Mouse (Mus musculus): ENCODE results near the gene Ndufa8.

Ndufa8 gene

DNA sequence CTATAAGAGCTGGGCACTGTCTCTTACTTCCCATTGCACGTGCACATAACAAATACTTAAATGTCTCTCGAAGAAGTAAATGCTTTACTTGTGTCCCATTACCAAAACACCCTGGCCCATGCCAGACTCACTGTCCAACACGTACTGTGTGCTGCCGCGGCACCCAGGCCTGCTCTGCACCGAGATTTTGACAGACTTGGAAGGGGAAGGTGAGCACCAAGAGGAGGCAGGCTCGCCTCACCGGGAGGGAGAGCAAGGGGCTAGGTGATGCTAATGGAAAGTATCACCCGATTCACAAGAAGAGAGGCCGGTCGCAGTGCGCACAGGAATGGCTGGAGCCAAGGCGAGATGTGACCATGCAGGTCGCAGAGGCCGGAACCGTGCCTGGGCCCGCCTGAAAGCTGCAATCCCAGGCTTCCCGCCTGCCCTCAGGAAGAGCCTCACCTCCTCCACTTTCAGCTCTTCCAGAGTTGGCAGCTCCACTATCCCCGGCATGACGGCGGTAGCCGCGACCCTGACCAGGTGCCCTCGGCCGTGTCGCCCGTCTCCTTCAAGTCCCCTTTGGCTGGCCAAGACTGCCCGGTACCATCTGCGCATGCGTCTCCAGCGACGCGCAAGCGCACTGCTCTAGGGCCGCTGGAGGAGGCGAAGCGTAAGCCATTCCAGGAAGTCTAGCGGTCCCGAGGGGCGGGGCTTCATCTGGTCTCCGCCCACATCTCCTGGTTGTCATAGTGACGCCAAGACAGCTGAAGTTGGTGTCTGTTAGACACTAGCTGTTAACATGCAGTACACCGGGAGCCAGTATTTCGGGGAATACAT is at the start of gene Ndufa8, which contains the start of gene Morn5:
TSS of gene Ndufa8 (minus strand) at position 659 of the 819 bp plus-strand sequence.
TSS of gene Morn5 (plus strand) at position 711 of the 819 bp plus-strand sequence.
- peak; percentile 99 for DNase-seq (ENCODE audit: low spot score)

DNA sequence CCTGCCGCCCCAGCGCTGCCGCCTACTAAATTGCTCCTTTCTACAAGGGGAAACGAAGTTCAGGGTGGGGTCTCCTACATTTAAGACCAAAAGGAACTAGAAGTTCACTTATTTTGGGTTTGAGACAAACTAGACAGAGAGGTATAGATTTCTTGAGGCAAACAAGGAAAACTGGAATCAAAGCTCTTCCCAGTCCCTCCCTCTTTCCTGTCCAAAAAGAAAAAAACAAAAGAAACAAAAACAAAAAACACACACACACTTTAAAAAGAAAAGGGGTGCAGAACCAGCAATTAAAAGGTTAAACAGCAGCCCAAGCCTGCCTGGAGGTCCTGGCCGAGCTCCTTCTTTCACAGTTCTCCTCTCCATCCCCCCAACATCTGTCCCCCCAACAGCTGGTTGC is 48.8 kb upstream of the Ndufa8 start:
- no peak for DNase-seq (ENCODE audit: low spot score)

DNA sequence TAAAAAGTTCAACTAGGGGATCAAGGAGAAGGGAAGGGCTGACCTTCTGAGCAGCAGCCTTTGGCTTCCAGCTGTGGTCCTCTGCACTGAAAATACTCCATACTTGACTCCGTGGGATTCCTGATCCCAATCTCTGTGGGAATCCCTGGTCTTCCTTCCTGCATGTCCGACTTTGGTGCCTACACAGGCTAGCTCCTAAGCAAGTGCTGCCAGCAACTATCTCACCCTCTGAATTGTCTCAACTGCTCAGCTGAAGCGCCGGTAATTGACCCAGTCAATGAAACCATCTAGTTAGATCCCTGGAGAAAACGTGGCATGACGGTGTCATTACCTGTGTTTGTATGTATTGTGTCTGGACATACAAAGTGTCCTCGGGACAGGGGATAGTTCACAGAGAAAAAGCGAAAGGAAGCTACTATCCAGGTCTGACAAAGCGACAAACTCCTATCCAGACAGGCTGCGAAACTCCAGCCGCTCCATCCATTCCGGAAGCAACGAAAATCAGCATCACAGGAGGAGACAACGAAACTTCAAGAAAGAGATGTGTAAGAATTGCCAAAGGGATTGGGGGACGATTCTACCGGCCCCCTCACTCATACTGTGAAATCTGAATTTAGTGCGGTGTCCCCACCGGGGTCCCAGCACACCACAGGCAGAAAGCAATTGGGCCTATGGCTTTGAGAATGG is 48.1 kb upstream of the Ndufa8 start:
- no peak for DNase-seq (ENCODE audit: low spot score)

DNA sequence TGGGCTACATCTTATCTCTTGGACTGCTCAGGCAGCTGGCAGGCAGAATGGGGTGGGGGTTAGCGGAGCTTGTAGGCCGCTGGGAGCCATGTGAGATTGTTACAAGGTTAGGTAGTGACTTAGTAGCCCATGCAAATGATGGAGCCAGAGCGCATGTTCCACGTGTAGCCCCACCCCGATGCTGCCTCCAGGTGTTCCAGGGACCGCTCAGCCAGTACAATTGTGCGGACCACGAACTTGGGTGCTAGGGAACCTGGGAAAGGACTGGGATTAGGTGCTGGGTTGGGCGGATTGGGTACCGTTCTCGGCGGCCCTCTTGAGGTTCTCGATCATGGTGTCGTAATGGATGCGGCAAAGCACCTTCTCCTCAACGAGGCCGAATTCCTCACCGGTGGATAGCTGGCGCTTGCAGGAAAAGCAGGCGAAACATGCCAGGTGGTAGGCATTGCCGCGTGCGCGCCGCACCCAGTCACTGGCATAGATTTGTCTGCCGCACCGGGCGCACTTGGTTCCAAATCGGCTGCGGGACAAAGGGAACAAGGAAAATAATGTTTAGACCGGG is 44.8 kb upstream of the Ndufa8 start:
- DNase-seq (ENCODE audit: low spot score): no peak

DNA sequence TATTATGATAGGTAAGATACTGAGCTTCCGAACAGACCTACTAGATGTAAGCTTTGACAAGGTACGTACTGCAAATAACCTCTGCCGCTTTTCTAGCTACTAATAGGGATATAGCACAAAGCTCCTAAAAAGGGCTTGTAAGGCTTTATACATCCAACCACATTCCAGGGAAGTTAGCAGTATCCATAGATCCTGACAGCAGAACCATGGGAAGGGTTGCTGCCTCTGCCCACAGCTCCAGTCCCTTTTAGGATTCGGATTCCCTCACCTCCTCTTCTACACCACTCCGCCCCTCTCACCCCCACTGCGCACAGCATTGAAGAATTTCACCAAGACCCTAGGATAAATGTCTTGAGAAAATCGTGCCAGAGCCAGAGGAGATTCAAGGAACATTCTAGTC is 44.1 kb upstream of the Ndufa8 start:
- no peak for DNase-seq (ENCODE audit: low spot score)

DNA sequence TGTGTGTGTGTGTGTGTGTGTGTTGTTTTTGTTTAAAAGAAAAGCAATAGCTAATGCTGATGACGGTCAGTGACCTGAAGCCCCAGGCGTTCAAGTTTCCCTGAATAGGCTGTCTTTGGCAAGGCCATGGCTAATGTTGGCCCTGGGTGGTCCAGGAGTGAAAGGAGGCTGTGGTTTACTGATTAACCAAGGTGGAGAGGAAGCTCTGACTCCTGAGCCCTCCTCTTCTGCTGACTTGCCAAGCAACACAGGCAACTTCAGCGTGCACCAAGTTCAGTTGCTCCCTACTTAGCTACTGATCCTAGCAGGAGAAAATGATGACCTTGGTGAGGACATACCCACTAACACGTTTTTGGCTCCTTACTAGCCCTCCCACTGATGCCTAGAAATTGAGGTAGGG is 43.5 kb upstream of the Ndufa8 start:
- no peak for DNase-seq (ENCODE audit: low spot score)

DNA sequence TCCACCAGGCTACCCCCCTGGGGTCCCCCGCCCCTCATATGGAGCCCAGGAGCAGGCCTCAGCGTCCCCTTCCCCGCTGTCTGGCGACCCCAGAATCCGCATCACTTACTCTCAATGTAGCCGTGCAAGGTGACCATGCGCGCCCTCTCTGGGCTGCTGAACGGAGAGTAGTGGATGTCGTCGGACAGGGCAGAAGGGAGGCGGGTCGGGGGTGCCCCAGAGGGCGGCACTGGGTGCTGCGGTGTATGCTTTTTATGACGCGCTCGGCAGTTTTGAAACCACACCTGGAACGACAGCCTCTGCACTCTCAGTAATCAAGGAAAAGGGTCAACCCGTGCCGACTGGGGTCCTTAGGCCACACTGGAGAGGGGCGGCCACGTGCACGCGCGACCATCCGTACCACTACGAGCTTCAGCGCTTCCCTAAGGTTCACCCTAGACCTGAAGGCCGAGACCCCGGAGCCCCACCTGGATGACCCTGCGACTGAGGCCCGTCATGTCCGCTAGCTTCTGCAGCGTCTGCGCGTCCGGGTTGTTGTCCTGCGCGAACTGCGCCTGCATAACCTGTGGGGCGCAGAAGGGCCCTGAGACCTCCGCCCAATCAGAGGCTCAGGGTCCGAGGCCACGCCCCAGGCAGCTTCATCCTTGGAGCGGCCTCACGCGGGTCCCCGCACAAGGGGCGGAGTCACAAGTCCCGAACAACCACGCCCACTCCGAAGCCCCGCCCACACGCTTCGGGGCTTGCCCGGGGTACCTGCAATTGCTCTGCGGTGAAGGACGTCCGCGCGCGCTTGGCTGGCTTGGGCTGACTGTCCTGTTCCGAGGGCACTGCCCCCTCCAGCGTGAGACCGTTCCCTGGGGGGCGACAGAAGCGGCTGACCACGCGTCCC is 41.9 kb upstream of the Ndufa8 start:
- DNase-seq (ENCODE audit: low spot score): peak; percentile 35

DNA sequence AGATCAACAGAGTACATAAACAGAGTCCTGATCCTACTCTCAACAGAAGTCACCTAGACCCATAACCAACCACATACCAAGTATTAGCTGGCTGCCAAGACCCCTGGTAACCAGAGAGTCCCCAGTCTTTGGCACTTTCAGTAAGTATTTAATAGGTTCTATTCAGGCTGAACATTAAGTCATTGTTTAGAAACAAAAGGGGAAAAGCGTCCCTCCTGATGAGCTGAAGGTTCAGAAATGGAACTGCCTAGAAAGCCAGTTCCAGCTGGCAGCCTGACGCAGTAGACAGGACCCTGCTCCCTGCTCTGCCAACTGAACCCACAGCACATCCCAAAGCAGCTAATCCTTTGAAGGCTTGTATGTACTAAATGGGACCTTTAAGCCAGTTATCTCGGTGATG is 40.0 kb upstream of the Ndufa8 start:
- no peak for DNase-seq (ENCODE audit: low spot score)

DNA sequence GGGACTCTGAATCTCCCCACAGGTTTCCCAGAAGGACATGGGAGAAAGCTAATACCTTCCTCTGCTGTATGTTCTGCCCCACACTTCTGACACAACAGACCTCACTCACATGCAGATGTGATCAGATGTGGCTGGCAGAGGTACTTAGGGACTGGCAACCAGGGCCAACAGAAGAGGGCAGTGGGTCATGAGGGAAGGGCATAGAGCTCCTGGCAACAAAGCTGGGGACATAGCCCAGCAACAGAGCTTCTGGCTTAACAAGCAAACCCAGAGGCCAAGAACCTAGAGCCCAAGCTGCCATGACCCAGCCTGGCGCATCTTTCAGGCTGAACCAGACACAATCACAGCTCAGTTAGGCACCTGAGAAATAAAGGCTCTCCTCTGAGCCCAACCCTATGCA is 35.8 kb upstream of the Ndufa8 start:
- no peak for DNase-seq (ENCODE audit: low spot score)

DNA sequence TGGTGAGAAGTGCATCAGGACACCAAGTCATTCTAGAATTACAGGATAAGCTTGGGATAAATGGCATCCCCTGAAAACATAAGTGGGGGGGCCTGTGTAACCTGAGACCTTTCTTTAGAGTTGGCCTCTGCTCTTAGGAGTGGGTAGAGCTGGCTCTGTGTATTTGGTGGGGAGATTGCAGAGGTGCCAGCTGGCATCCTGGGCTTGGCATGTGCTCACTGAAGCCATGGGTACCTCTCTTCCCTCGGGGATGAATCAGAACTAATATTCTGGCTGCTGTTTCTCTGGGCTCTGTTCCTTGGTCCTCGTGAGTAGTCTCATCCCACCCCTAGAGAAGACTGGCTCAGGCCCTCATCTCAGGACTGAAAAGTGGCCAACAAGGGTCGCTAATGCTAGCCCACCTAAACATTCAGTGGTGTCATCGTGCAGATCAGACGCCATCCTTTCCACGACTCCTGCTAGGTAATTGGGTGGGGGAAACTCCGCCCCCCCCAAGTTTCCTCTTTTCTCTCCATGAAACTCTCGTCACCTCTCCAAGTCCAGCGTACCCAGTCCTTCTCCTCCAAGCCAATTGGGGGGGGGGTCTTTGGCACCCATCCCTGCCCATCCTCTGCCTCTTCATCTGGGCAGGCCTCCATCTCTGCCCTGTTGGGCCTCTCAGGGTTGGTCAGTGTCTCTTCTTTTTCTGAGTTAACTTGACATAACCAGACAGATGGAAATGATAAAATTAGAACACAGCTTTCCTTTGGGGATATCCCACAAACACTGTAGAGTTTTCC is 33.8 kb upstream of the Ndufa8 start:
- no peak for DNase-seq (ENCODE audit: low spot score)

DNA sequence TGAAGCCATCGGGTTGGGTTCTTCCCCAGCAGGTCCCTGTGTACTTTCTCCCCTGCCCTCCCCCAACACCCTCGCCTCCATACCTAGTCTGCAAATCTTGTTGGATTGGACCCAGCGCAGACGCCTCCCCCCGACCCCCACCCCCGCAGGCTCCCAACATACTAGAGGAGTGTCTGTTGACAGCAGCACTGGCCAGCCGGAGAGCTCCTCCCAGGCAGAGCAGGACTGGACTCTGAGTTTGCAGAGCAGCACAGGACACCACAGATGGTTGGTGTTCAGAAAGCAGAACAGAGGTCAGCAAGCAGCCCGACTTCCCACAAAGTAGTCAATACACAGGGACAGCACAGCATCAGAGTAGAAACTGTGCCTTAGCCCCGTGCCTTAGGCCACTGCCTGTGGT is 32.2 kb upstream of the Ndufa8 start:
- DNase-seq (ENCODE audit: low spot score): no peak

DNA sequence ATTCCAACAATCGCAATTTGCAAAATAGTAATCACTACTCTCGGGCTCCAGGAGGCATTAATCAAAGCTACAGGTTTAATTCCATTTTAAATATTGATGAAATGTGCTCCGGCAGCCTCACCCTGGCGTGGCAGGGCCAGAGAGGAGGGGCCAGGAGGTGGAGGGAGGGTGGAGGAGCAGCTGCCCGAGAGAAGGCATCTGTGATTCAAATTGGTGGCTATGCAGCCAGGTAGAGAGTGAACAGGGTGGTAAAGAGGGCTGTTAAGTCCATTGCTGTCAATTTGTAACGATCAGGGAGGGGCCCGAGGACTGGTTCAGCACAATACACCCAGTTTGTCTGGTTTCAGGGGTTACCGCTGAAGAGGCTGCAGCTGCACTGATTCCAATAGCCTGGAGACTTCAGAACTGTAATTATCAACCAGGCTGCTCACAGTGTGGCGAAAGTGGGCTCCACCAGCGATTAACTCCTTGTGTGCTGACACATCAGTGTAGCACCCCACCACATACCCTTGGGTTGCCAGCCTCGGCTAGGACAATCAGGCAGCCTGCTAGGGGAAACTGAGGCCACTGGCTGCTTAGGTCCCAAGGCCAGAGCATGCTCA is 28.1 kb upstream of the Ndufa8 start:
- DNase-seq (ENCODE audit: low spot score): no peak

DNA sequence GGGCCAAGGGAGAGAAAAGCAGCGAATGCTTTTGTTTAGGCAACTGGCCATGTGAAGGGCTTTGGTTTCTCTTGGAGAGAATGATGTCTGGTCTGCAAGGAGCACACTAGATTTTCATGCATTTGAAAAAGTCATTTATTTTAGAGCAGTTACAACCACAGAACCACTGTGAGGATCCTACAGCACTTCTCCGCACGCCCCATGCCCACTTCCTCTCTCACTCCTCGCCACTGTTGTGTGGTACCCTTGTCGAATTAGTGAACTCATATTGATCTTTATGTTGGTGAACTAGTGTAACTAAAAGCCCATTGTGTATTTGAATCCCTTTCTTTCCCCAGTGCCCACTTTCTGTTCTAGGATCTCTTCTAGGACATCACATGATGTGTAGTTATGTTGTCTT is 26.0 kb upstream of the Ndufa8 start:
- DNase-seq (ENCODE audit: low spot score): no peak

DNA sequence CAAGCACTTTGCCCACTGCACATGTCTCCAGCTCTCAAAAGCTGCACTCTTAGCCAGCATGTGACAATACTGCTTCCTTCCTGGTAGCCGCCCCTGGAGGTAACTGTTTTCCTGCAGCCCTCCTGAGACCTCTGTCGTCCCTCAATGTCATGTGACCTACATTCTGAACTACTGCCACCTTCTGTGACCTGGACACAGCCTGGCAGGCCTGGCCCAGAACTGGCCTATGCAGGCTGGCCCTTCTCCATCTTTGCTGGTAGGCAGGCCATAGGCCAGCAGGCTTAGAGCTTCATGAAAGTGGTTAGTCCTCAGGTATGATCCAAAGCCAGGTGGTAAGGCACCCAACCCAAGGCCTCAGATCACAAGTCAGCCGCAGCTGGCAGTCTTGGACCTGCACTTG is 24.6 kb upstream of the Ndufa8 start:
- DNase-seq (ENCODE audit: low spot score): no peak

DNA sequence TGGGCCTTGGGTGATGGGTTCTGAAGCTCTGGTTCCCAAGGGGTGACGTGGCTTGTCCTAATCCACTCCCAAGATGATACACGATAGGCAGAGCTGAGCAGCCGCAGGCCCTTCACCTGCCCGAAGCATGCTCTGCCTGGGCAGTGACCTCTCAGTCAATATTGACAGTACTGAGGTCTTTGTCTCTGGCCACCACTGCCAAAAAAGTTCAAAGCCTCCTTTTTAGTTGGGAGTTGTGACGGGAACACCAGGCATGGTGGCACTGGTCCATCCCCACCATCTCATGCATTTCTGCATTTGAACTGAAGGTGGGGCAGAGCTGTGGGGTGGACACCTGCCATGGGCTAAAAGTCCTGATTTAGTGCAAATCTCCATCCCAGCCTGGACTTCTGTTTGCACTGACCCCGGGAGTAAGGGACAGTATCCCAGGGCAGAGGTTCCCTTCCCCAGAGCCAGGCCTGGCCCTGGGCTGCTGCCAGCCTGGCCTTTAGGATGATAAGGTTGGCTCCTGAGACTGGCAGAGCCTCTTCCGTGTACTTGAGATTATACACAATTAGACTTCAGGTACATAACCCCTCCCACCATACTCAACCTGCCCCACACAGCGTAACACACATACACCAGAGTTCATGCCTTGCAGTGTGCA is 22.6 kb upstream of the Ndufa8 start:
- DNase-seq (ENCODE audit: low spot score): no peak

DNA sequence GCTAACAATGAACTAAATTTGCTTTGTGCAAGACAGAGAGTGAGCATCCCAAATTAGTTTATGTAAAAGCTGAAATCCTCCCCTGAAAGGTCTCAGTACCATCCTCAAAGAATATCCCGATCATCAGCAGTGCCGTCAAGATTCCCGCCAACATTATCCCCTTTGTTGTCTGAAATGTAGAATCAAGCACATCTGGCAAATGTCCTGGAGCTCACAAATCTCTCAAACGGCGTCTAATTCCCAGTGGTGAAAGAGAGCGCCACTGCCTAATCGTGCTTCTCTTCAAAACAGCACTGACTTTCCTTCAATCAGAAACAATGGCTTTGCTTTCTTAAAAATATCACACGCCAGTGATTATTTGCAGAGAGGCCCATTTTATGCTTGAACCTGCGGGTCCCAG is 17.9 kb upstream of the Ndufa8 start:
- no peak for DNase-seq (ENCODE audit: low spot score)

DNA sequence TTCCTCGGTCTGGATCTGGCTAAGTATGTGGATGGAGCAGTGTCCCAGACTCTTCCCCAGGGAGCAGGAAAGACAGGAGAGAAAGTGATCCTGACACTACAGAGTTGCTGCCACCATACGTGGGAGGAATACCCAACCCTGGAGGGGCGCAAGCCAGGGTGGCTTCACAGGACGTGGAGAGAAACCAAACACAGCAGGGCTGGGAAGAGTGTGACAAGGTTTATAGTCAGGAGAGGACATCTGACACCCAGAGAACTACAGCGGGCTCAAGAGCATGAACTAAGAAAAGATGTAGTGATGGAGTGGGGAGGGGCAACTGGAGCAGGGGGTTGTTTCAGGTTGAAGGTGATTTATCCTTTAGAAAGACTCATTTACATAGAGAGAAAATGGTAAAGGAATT is 12.2 kb upstream of the Ndufa8 start:
- DNase-seq (ENCODE audit: low spot score): no peak

DNA sequence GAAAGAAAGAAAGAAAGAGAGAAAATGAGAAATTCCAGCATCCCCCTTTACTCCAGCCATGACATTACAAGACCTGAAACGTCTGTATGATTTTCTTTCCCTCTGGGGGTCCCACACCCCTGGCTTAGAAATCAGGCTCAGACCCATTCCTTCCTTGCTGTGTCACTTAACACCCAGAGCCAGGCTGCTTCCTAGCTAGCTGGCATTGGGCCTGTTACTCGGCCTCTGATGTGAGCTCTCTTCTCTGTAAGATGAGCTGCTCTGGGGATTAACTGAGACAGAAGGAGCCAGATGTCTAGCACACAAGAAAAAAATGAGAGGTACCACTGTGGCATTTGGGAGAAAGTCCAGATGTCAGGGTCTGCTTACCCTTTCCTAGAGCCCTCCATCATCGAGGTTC is 7.0 kb upstream of the Ndufa8 start:
- no peak for DNase-seq (ENCODE audit: low spot score)

DNA sequence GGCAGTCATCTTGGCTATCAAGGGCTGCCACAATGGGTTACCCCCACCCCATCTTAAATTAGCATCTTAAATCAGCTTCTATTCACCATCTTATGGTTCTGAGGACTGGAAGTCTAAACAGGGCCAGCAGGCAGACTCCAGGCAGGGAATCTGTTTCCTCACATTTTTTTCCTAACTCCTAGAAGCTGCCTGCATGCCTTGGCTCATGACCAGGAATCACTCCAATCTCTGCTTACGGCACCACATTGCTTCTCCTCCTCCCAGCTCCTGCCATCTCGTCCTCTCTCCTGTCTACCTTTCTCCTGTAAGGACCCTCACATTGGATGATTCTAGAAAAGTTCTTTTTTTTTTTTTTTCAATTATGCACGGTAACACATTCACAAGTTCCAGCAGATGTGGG is 4.0 kb upstream of the Ndufa8 start:
- DNase-seq (ENCODE audit: low spot score): no peak

DNA sequence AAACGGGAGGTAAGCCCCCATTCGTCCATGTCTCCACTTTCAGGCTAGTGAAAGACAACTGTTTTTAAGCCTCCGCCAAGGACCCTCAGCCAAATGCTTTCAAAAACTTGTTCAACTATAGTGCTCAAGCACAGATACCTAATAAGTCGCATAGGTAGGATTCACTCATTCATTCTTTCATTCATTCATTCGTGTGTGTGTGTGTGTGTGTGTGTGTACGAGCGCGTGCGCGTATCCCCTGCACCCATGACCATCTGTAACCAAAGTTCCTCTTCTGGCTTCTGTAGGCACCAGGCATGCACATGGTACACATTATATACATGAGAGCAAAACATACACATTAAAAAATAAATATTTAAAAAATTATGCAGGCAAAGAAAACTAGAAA is 355 bp upstream of the Ndufa8 start:
- no peak for DNase-seq (ENCODE audit: low spot score)

DNA sequence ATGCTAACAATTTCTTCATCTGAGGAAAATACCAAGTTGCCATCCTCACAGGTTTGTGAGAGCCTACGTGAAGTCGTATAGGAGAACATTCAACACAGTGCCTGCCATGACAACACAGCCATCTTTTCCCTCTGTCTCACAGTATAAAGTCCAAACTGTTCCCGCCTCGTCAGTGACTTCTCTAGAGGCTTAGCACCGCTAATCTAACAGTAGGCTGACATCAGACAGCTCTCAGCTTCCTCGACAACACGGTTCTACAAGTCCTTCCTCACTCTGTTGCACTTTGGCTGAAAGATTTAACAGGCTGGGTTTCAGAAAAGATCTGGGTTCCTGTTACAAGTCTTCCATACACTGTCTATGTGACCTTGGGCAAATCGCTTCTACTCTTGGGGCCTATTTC is 1.0 kb downstream of the Ndufa8 start:
- DNase-seq (ENCODE audit: low spot score): no peak

Data from urinary bladder, postnatal 25 days (tissue).